In genomic region chr10:80134421-80134820, GRCm38 (mm10) we compare ENCODE assay signal across 17 mouse cellular contexts. TPM values are rescaled to one million over a fixed set of nuclear protein-coding genes. Genes with fewer than 3 reads are reported as not detected.
DNase-seq lines count a peak whose midpoint lies in the region; ATAC-seq and TF ChIP-seq lines count a peak whose summit lies in the region.
"Had no signal": no experiment of that assay in that cellular context is flagged by ENCODE, and none has a peak within 500 bp of the region (broad histone marks: within the 10 kb centered on the region; RNA-seq: fewer than 3 reads in every experiment).

No protein-coding gene starts in this region.

- peak; percentile 53 for DNase-seq in cerebellum, adult 11-12 months
- DNase-seq in kidney, adult 11 months, result peak; percentile 55
- DNase-seq in lung, postnatal 10 days, result peak; percentile 48
- no peak for DNase-seq in lung, postnatal 14 days
- peak; percentile 22 for DNase-seq in stomach, postnatal 0 days (ENCODE audit: low spot score)
- DNase-seq: B cell, adult 2 months; gastrocnemius, postnatal 14 days; heart, adult 11 months; layer of hippocampus, postnatal 36 days had no signal

- H3K27me3 ChIP-seq in kidney, embryonic 16.5 days (ENCODE audit: insufficient read depth, low read length), result peaks cover 18% of the 10 kb centered on the region
- H3K27me3 ChIP-seq in stomach, postnatal 0 days (ENCODE audit: control insufficient read depth, insufficient read depth, low read length), result no peaks in the 10 kb centered on the region
- H3K27me3 ChIP-seq: forebrain, embryonic 15.5 days; hindbrain, embryonic 15.5 days had no signal

- H3K9ac ChIP-seq in kidney, embryonic 16.5 days (replicated peaks; ENCODE audit: low read length), result no peak overlapping the region
- no peak overlapping the region for H3K9ac ChIP-seq in stomach, postnatal 0 days (ENCODE audit: low read length)
- H3K9ac ChIP-seq: forebrain, embryonic 15.5 days; hindbrain, embryonic 15.5 days; midbrain, embryonic 13.5 days; stomach, embryonic 15.5 days had no signal

- no peak overlapping the region for H3K4me3 ChIP-seq in kidney, embryonic 16.5 days (ENCODE audit: low read length)
- no peak overlapping the region for H3K4me3 ChIP-seq in stomach, postnatal 0 days (ENCODE audit: low read depth, low read length)
- H3K4me3 ChIP-seq: forebrain, embryonic 15.5 days; hindbrain, embryonic 15.5 days; midbrain, embryonic 13.5 days; stomach, embryonic 15.5 days had no signal

- ATAC-seq in cerebellum, adult (ENCODE audit: insufficient number of reproducible peaks, low FRiP score, low TSS enrichment), result no peak
- ATAC-seq in kidney, embryonic 16.5 days (ENCODE audit: low FRiP score, low TSS enrichment), result no peak
- no peak for ATAC-seq in stomach, postnatal 0 days (ENCODE audit: low FRiP score, low TSS enrichment)
- ATAC-seq: forebrain, embryonic 15.5 days; midbrain, embryonic 13.5 days had no signal

- TF ChIP-seq CTCF in stomach, postnatal 0 days (IDR thresholded peaks at IDR 0.05; ENCODE audit: low read depth), result no peak

- 82% methylated on average over 9 of the region's 9 CpGs for WGBS in kidney, embryonic 16.5 days
- 84% methylated on average over 9 of the region's 9 CpGs for WGBS in stomach, postnatal 0 days

- peaks cover 42% of the 10 kb centered on the region for H3K36me3 ChIP-seq in kidney, embryonic 16.5 days (ENCODE audit: insufficient read depth, low read length)
- H3K36me3 ChIP-seq in stomach, postnatal 0 days (ENCODE audit: control insufficient read depth, insufficient read depth, low read length), result peaks cover 22% of the 10 kb centered on the region

- no peaks in the 10 kb centered on the region for H3K9me3 ChIP-seq in kidney, embryonic 16.5 days (ENCODE audit: low read length)
- H3K9me3 ChIP-seq in stomach, postnatal 0 days (ENCODE audit: control insufficient read depth, low read length), result no peaks in the 10 kb centered on the region
- H3K9me3 ChIP-seq: forebrain, embryonic 15.5 days; hindbrain, embryonic 15.5 days; midbrain, embryonic 13.5 days; stomach, embryonic 15.5 days had no signal

- H3K27ac ChIP-seq in kidney, embryonic 16.5 days (ENCODE audit: low read length), result no peak overlapping the region
- H3K27ac ChIP-seq in stomach, postnatal 0 days (replicated peaks), result no peak overlapping the region
- H3K27ac ChIP-seq: forebrain, embryonic 15.5 days; hindbrain, embryonic 15.5 days; kidney, postnatal 0 days; midbrain, embryonic 13.5 days; stomach, embryonic 15.5 days had no signal

- no peak overlapping the region for H3K4me2 ChIP-seq in kidney, embryonic 16.5 days (replicated peaks; ENCODE audit: low read depth, low read length)
- H3K4me2 ChIP-seq in stomach, postnatal 0 days (replicated peaks; ENCODE audit: low read depth), result no peak overlapping the region
- H3K4me2 ChIP-seq: forebrain, embryonic 15.5 days; heart, embryonic 11.5 days; hindbrain, embryonic 15.5 days; midbrain, embryonic 13.5 days; stomach, embryonic 15.5 days had no signal

- H3K4me1 ChIP-seq in kidney, embryonic 16.5 days (ENCODE audit: insufficient read depth, low read length), result peaks cover 48% of the 10 kb centered on the region
- no peaks in the 10 kb centered on the region for H3K4me1 ChIP-seq in stomach, postnatal 0 days (replicated peaks; ENCODE audit: control insufficient read depth, insufficient read depth)

- no peak for TF ChIP-seq EP300 in stomach, postnatal 0 days (optimal IDR thresholded peaks at IDR 0.05)

RNA-seq across cellular contexts. Expression of gene Atp5d, which starts 4.0 kb away (rescaled TPM):
- 676 and 688 TPM in 2 replicates for polyA plus RNA-seq in kidney, embryonic 16.5 days (2015; fragmentation: Nextera tagmentation; extraction: Ambion mirVana)
- 679 and 705 TPM in 2 replicates for polyA plus RNA-seq in stomach, postnatal 0 days (2015; fragmentation: Nextera tagmentation; extraction: Ambion mirVana)

RNA-seq across cellular contexts. Expression of gene Cbarp, which starts 6.2 kb away (rescaled TPM):
- polyA plus RNA-seq in kidney, embryonic 16.5 days (2015; fragmentation: Nextera tagmentation; extraction: Ambion mirVana), result 6.4 and 7.3 TPM in 2 replicates
- polyA plus RNA-seq in stomach, postnatal 0 days (2015; fragmentation: Nextera tagmentation; extraction: Ambion mirVana), result 4.2 and 4.3 TPM in 2 replicates

RNA-seq across cellular contexts. Expression of gene Midn, which starts 13.7 kb away (rescaled TPM):
- 15.9 and 16.8 TPM in 2 replicates for polyA plus RNA-seq in kidney, embryonic 16.5 days (2015; fragmentation: Nextera tagmentation; extraction: Ambion mirVana)
- polyA plus RNA-seq in stomach, postnatal 0 days (2015; fragmentation: Nextera tagmentation; extraction: Ambion mirVana), result 8.5 and 9.6 TPM in 2 replicates

RNA-seq across cellular contexts. Expression of gene Stk11, which starts 18.8 kb away (rescaled TPM):
- 18.2 and 20.2 TPM in 2 replicates for polyA plus RNA-seq in kidney, embryonic 16.5 days (2015; fragmentation: Nextera tagmentation; extraction: Ambion mirVana)
- 10.3 and 11.2 TPM in 2 replicates for polyA plus RNA-seq in stomach, postnatal 0 days (2015; fragmentation: Nextera tagmentation; extraction: Ambion mirVana)

RNA-seq across cellular contexts. Expression of gene Sbno2, which starts 29.1 kb away (rescaled TPM):
- polyA plus RNA-seq in kidney, embryonic 16.5 days (2015; fragmentation: Nextera tagmentation; extraction: Ambion mirVana), result 16.1 and 17.6 TPM in 2 replicates
- 10.7 and 11.0 TPM in 2 replicates for polyA plus RNA-seq in stomach, postnatal 0 days (2015; fragmentation: Nextera tagmentation; extraction: Ambion mirVana)
